Mouse (Mus musculus) olfactory bulb, adult 2 months (tissue): ENCODE measurements around the gene Acbd5.

ENCODE experiments used
- CTCF ChIP-seq: fragments of 200-500 bp; IDR thresholded peaks from 2 replicates; pipeline ENCODE4 v1.5.1; 2012; ENCODE audit warnings: low read depth, mild to moderate bottlenecking, low read length, moderate library complexity; ENCODE audit not compliant: insufficient read depth
- POLR2A ChIP-seq: fragments of 200-500 bp; IDR thresholded peaks from 2 replicates; pipeline ENCODE4 v1.6.1; 2012; ENCODE audit warnings: mild to moderate bottlenecking, low read depth, low read length, moderate library complexity; ENCODE audit not compliant: insufficient read depth

GRCm38 (mm10) chr2:23067552-23068369 lies at the start of gene Acbd5:
- no peak for TF ChIP-seq CTCF
- TF ChIP-seq POLR2A: 0 out of 2 replicates have a peak, but pooled peaks have one; percentile 75
